Mouse (Mus musculus) lung, postnatal 0 days (tissue): ENCODE data around the gene Wdr83os.

ENCODE experiments used
- CTCF ChIP-seq: IDR thresholded peaks from 2 replicates; pipeline ENCODE4 v1.5.1; 2016; ENCODE audit warnings: antibody characterized with exemption, mild to moderate bottlenecking
- EP300 ChIP-seq: IDR thresholded peaks from 2 replicates; pipeline ENCODE4 v1.6.1; 2016; ENCODE audit warnings: antibody characterized with exemption, mild to moderate bottlenecking, control low read depth

- TF ChIP-seq EP300 (no peak), CTCF (no peak)
Observed at GRCm38 (mm10) chr8:85123691-85124090, 43.2 kb downstream of the Wdr83os start.
